Mouse (Mus musculus) myocyte (in vitro differentiated cells): ENCODE measurements around the gene Arnt. TPM values are rescaled to one million over a fixed set of nuclear protein-coding genes. Genes with fewer than 3 reads are reported as not detected.

Experiments used
- H3K27me3 ChIP-seq: one replicate; pipeline ENCODE4 v1.6.1; 2011; ENCODE audit not compliant: control insufficient read depth, insufficient read depth, insufficient read length
- H3K36me3 ChIP-seq: one replicate; pipeline ENCODE4 v1.6.1; 2011; ENCODE audit not compliant: control insufficient read depth, insufficient read depth
- H3K4me2 ChIP-seq: one replicate; pipeline ENCODE4 v1.6.1; 2011; ENCODE audit warnings: low read depth, control low read depth
- H3K4me3 ChIP-seq: one replicate; pipeline ENCODE4 v1.5.1; 2011; ENCODE audit warnings: mild to moderate bottlenecking, control low read depth, moderate library complexity
- H3K79me2 ChIP-seq: one replicate; pipeline ENCODE4 v1.6.1; 2011; ENCODE audit not compliant: control insufficient read depth, insufficient read depth
- H3ac ChIP-seq: one replicate; pipeline ENCODE4 v1.6.1; 2011; ENCODE audit not compliant: control insufficient read depth, insufficient read length
- CEBPB ChIP-seq: IDR thresholded peaks from 2 replicates; pipeline ENCODE4 v1.6.1; 2011; ENCODE audit warnings: mild to moderate bottlenecking, moderate library complexity; ENCODE audit not compliant: poor library complexity, insufficient read depth, severe bottlenecking
- E2F4 ChIP-seq: IDR thresholded peaks from one replicate; pipeline ENCODE4 v1.6.1; 2011; ENCODE audit warnings: mild to moderate bottlenecking, control low read depth, moderate library complexity; ENCODE audit not compliant: insufficient read depth
- MAX ChIP-seq: IDR thresholded peaks from one replicate; pipeline ENCODE4 v1.6.1; 2011; ENCODE audit warnings: low read depth, mild to moderate bottlenecking, control low read depth
- MYOD1 ChIP-seq, 3 experiments: IDR thresholded peaks; one replicate each; pipeline ENCODE4 v1.6.1; 2011; ENCODE audit warnings: control low read depth in 2 of 3, low read depth in 2 of 3, mild to moderate bottlenecking in 2 of 3, moderate library complexity in 1 of 3; ENCODE audit not compliant: insufficient read length in 2 of 3, control insufficient read depth in 1 of 3
- MYOG ChIP-seq, 3 experiments: IDR thresholded peaks; one replicate each; pipeline ENCODE4 v1.6.1; 2011; ENCODE audit warnings: control low read depth in 2 of 3, low read depth in 2 of 3, mild to moderate bottlenecking in 2 of 3; ENCODE audit not compliant: insufficient read length in 2 of 3, control insufficient read depth in 1 of 3, insufficient read depth in 1 of 3
- POLR2A ChIP-seq: IDR thresholded peaks from one replicate; pipeline ENCODE4 v1.6.1; 2011; ENCODE audit warnings: low read depth, mild to moderate bottlenecking, control low read depth, moderate library complexity; ENCODE audit not compliant: insufficient read length
- POLR2AphosphoS2 ChIP-seq: IDR thresholded peaks from one replicate; pipeline ENCODE4 v1.6.1; 2011; ENCODE audit warnings: low read depth, control low read depth; ENCODE audit not compliant: insufficient read length
- REST ChIP-seq: IDR thresholded peaks from one replicate; pipeline ENCODE4 v1.6.1; 2011; ENCODE audit warnings: mild to moderate bottlenecking, control low read depth, moderate library complexity; ENCODE audit not compliant: insufficient read depth, insufficient read length
- SRF ChIP-seq: IDR thresholded peaks from one replicate; pipeline ENCODE4 v1.6.1; 2011; ENCODE audit warnings: low read depth; ENCODE audit not compliant: control insufficient read depth, insufficient read length
- TCF12 ChIP-seq: IDR thresholded peaks from one replicate; pipeline ENCODE4 v1.6.1; 2011; ENCODE audit warnings: mild to moderate bottlenecking, control low read depth; ENCODE audit not compliant: poor library complexity, insufficient read depth, severe bottlenecking
- TCF3 ChIP-seq: IDR thresholded peaks from one replicate; pipeline ENCODE4 v1.6.1; 2011; ENCODE audit warnings: low read depth, control low read depth; ENCODE audit not compliant: insufficient read length
- USF1 ChIP-seq: IDR thresholded peaks from one replicate; pipeline ENCODE4 v1.6.1; 2011; ENCODE audit warnings: low read depth, mild to moderate bottlenecking, control low read depth, moderate library complexity
- polyA plus RNA-seq: library from polyadenylated mRNA; unstranded; fragments of >200 nt; fragmentation: generic; extraction: Trizol; gene quantifications from one replicate; pipeline ENCODE4 v1.2.1, GENCODE M21; 2012; ENCODE audit warnings: missing spikeins

Arnt gene
- polyA plus RNA-seq, 1 experiment = 20.9 TPM

DNA sequence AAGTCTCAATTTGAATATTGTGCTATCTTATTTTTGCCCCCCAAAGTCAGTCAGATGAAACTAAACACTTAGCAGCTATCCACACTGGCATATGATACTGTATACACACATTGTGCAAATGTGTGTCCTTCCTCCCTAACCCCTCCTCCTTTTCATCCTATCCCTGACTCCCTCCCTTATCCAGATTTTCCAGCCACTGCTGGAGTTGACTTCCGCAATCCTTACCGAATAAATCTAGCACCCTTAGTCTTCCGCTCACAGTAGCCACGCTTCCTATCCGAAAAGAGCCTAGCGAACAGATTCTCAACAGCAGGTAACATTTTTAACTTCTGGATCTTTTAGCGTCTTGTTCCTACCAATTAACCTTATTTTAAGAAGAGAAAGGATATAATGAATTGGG, 64.8 kb downstream of the Arnt start, which contains the start of gene Ctsk:
TSS of gene Ctsk (plus strand) at position 233 of the 400 bp plus-strand sequence.
- no peaks in the 10 kb centered on the region for H3K79me2 ChIP-seq
- peaks cover 15% of the 10 kb centered on the region for H3K36me3 ChIP-seq
- no peak for TF ChIP-seq TCF12
- no peak for TF ChIP-seq USF1
- TF ChIP-seq CEBPB = no peak
- TF ChIP-seq REST = no peak
- no peak for TF ChIP-seq POLR2A
- TF ChIP-seq MAX = no peak
- no peak for TF ChIP-seq SRF
- TF ChIP-seq E2F4 = no peak
- no peak for TF ChIP-seq TCF3
- no peak for TF ChIP-seq MYOD1 (IDR thresholded peaks at IDR 0.05; ENCODE audit: control insufficient read depth in 1 of 3, insufficient read length in 2 of 3, low read depth in 2 of 3)
- no peak for TF ChIP-seq POLR2AphosphoS2
- TF ChIP-seq MYOG (IDR thresholded peaks at IDR 0.05; ENCODE audit: control insufficient read depth in 1 of 3, insufficient read depth in 1 of 3, insufficient read length in 2 of 3, low read depth in 2 of 3) = no peak
- H3ac ChIP-seq = no peak within 1 kb of the TSS
- no peak within 1 kb of the TSS for H3K4me2 ChIP-seq
- H3K27me3 ChIP-seq = no peaks in the 10 kb centered on the region
- H3K4me3 ChIP-seq = no peak within 1 kb of the TSS

DNA sequence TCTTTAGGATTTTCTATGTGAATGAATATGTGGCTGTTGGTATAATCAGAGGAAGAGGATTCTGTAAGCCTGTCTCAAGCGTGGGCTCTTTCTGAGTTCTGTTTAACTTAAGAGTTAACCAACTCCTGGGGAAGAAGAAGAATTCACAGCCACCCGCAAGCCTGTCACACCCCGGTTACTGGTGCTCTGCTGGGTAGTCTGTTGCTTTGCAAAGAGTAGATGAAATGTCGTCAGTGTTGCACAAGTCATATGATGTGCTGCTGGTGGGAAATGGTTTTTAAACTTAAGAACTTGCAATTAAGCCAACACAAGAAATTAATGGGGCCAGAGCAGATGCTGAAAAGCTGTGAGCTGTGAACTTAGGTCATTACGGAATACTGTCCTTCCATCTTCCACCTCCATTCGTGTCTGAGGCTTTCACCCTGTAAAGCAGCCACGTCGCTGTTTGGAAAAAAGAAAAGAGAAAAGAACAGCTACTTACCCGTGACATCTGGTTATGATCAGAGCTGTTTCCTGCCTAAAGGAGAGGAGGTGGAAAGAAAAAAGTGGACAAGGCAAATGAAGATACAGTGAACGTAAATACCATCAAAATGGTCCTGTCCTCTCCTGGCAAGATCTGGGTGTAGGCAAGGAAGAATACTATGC, 65.4 kb downstream of the Arnt start:
- H3K79me2 ChIP-seq = no peaks in the 10 kb centered on the region
- H3K4me2 ChIP-seq = no peak overlapping the region
- TF ChIP-seq SRF (no peak), POLR2AphosphoS2 (no peak), USF1 (no peak), POLR2A (no peak), MYOG (IDR thresholded peaks at IDR 0.05; ENCODE audit: control insufficient read depth in 1 of 3, insufficient read depth in 1 of 3, insufficient read length in 2 of 3, low read depth in 2 of 3) (no peak), MAX (no peak), REST (no peak), MYOD1 (IDR thresholded peaks at IDR 0.05; ENCODE audit: control insufficient read depth in 1 of 3, insufficient read length in 2 of 3, low read depth in 2 of 3) (no peak), CEBPB (no peak), TCF3 (no peak), E2F4 (no peak), TCF12 (no peak)
- no peak overlapping the region for H3ac ChIP-seq
- H3K36me3 ChIP-seq = peaks cover 9% of the 10 kb centered on the region
- no peak overlapping the region for H3K4me3 ChIP-seq
- no peaks in the 10 kb centered on the region for H3K27me3 ChIP-seq

DNA sequence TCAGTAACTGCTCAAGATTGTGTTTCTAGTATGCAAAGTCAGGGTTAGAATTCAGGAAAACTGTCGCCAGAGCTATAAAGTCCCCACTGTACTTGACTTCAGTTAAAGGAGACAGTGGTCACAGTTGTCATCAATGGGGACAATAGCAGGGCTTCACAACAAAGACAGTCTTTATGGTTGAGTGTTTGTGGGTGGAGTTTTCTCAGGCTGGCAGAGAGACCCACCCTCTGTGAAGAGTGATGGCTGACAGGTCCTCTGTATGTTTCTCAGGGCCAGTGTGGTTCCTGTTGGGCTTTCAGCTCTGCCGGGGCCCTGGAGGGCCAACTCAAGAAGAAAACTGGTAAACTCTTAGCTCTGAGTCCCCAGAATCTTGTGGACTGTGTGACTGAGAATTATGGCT, 68.1 kb downstream of the Arnt start:
- no peaks in the 10 kb centered on the region for H3K36me3 ChIP-seq
- H3K27me3 ChIP-seq = no peaks in the 10 kb centered on the region
- H3K79me2 ChIP-seq = no peaks in the 10 kb centered on the region
- no peak for TF ChIP-seq E2F4
- TF ChIP-seq POLR2AphosphoS2 = no peak
- no peak for TF ChIP-seq MYOG (IDR thresholded peaks at IDR 0.05; ENCODE audit: control insufficient read depth in 1 of 3, insufficient read depth in 1 of 3, insufficient read length in 2 of 3, low read depth in 2 of 3)
- no peak for TF ChIP-seq MYOD1 (IDR thresholded peaks at IDR 0.05; ENCODE audit: control insufficient read depth in 1 of 3, insufficient read length in 2 of 3, low read depth in 2 of 3)
- no peak overlapping the region for H3K4me2 ChIP-seq
- H3ac ChIP-seq = no peak overlapping the region
- no peak overlapping the region for H3K4me3 ChIP-seq

DNA sequence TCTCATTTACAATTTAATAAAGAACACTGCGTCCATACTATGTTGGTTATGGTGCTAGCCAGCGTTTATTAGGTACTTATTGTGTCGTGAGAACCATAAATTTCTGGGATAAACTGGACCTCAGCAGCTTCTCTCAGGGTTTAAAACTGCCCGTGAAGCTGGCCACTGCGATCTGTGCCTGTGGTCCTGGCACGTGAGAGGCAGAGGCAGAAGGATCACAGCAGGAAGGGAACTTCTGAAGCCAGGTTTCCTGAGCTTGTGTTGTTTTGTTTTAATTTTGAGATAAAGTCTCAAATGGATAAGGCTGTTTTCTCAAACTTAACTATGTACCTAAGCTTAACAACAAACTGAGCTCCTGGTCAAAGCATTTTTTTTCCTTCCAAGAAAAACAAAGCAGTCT, 75.2 kb downstream of the Arnt start:
- no peak overlapping the region for H3ac ChIP-seq
- TF ChIP-seq USF1 (no peak), POLR2A (no peak), SRF (no peak), TCF3 (no peak), CEBPB (no peak), MYOD1 (IDR thresholded peaks at IDR 0.05; ENCODE audit: control insufficient read depth in 1 of 3, insufficient read length in 2 of 3, low read depth in 2 of 3) (no peak)
- no peaks in the 10 kb centered on the region for H3K27me3 ChIP-seq
- no peak overlapping the region for H3K4me2 ChIP-seq
- H3K36me3 ChIP-seq = no peaks in the 10 kb centered on the region
- H3K4me3 ChIP-seq = no peak overlapping the region
- H3K79me2 ChIP-seq = no peaks in the 10 kb centered on the region

DNA sequence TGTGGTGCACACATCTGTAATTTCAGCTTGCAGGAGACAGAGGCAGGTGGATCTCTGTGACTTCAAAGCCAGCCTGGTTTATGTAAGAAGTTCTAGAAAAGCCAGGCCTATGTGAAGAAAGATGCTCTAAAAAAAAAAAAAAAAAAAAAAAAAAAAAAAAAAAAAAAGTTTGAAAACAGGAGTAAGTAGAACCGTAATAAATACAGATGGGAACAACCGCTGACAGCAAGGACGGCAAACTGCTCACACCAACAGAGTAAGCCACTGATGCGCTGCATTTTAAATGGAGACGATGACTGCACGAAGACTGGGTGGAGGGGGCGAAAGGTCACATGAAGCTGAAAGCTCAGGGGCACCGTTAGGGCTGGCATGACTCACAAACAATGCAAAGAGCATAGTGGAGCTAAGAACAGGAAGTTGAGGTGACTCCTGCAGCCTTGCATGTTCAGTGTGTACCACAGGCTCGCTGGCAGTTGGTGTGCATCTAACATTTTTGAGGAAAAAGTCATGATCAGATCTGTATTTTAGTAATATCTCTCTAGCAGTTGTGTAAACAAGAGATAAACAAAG, 77.5 kb downstream of the Arnt start:
- TF ChIP-seq MYOG (IDR thresholded peaks at IDR 0.05; ENCODE audit: control insufficient read depth in 1 of 3, insufficient read depth in 1 of 3, insufficient read length in 2 of 3, low read depth in 2 of 3) = no peak
- no peak for TF ChIP-seq USF1
- no peak for TF ChIP-seq MYOD1 (IDR thresholded peaks at IDR 0.05; ENCODE audit: control insufficient read depth in 1 of 3, insufficient read length in 2 of 3, low read depth in 2 of 3)
- TF ChIP-seq MAX = no peak
- no peak for TF ChIP-seq SRF
- TF ChIP-seq TCF3 = no peak
- TF ChIP-seq TCF12 = no peak
- TF ChIP-seq POLR2A = no peak
- no peak for TF ChIP-seq E2F4
- no peak for TF ChIP-seq CEBPB
- no peak for TF ChIP-seq POLR2AphosphoS2
- TF ChIP-seq REST = no peak
- H3K36me3 ChIP-seq = no peaks in the 10 kb centered on the region
- H3K4me3 ChIP-seq = no peak overlapping the region
- no peak overlapping the region for H3K4me2 ChIP-seq
- H3ac ChIP-seq = no peak overlapping the region
- H3K79me2 ChIP-seq = no peaks in the 10 kb centered on the region
- H3K27me3 ChIP-seq = no peaks in the 10 kb centered on the region
